Mouse (Mus musculus): ENCODE results near the gene Map6. TPM values are rescaled to one million over a fixed set of nuclear protein-coding genes. Genes with fewer than 3 reads are reported as not detected.
"Not testable (repeated sequence)": the region's sequence is repeated elsewhere in the genome, so short reads cannot be mapped to it uniquely, and the experiment has no call there.

The Map6 gene
- polyA plus RNA-seq, 1 experiment from 2014 or later, result 2.0 TPM

DNA sequence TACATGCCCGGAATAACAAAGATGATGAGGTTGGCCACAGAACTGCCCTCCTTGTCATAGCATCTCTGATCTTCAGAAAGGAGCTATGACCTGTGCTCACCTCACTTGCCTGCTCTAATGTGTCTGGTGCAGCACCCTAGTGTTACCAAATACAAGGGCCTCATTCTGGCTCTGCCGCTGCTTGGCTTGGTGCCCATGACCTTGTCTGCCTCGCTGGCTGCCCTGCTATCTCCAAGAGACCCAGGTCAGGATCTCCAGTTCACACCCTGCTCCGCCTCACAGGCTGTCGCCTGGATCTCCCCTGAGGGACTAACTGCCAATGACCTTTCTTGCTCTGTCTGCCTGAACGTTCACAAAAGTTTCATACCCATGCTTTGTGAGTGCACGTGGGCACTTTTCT, 90.0 kb downstream of the Map6 start:
- Histone ChIP-seq H3K27ac (ENCODE audit: low read depth, low read length) (peak overlapping the region; percentile 100), H3K36me3 (ENCODE audit: control insufficient read depth, insufficient read depth, low read length) (no peaks in the 10 kb centered on the region), H3K4me2 (peak overlapping the region; percentile 64; the same call in 1 of the 2 replicates), H3K4me1 (ENCODE audit: control insufficient read depth, insufficient read depth, low read length) (peaks cover 64% of the 10 kb centered on the region), H3K27me3 (ENCODE audit: control insufficient read depth, insufficient read depth, low read length) (no peaks in the 10 kb centered on the region), H3K4me3 (ENCODE audit: low read depth, low read length) (no peak overlapping the region), H3K9me3 (replicated peaks; ENCODE audit: control insufficient read depth, low read length) (no peaks in the 10 kb centered on the region), H3K9ac (ENCODE audit: low read depth, low read length) (peak overlapping the region; percentile 64; the same call in 1 of the 2 replicates)
- 36% methylated on average over 7 of the region's 7 CpGs for WGBS (ENCODE audit: insufficient replicate concordance)
- no peak for ATAC-seq (replicated peaks; ENCODE audit: insufficient number of reproducible peaks, low FRiP score, low TSS enrichment)

DNA sequence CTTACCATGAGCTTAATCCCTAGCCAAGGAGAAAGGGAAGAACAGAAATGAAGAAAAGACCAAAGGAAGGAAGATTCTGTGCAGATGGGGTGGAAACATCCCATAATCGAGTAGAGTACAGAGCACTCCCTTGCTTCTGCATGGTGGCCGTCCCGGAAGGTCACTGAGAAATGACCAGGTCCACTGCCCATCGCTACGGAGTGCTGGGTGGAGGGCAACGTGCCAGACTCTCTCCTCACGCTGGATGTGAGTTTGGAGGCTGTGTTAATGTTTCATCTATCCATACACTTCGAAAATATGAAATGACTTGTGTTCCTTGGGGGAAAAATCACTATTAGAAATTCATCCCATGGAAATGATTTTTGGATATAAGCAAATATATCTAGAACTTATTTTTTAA, 91.1 kb downstream of the Map6 start:
- Histone ChIP-seq H3K9ac (ENCODE audit: low read depth, low read length) (no peak overlapping the region), H3K36me3 (ENCODE audit: control insufficient read depth, insufficient read depth, low read length) (no peaks in the 10 kb centered on the region), H3K27ac (ENCODE audit: low read depth, low read length) (no peak overlapping the region), H3K4me2 (no peak overlapping the region), H3K9me3 (replicated peaks; ENCODE audit: control insufficient read depth, low read length) (no peaks in the 10 kb centered on the region), H3K4me3 (ENCODE audit: low read depth, low read length) (no peak overlapping the region), H3K4me1 (ENCODE audit: control insufficient read depth, insufficient read depth, low read length) (peaks cover 61% of the 10 kb centered on the region), H3K27me3 (ENCODE audit: control insufficient read depth, insufficient read depth, low read length) (no peaks in the 10 kb centered on the region)
- 86% methylated on average over 8 of the region's 8 CpGs for WGBS (ENCODE audit: insufficient replicate concordance)
- no peak for ATAC-seq (replicated peaks; ENCODE audit: insufficient number of reproducible peaks, low FRiP score, low TSS enrichment)

DNA sequence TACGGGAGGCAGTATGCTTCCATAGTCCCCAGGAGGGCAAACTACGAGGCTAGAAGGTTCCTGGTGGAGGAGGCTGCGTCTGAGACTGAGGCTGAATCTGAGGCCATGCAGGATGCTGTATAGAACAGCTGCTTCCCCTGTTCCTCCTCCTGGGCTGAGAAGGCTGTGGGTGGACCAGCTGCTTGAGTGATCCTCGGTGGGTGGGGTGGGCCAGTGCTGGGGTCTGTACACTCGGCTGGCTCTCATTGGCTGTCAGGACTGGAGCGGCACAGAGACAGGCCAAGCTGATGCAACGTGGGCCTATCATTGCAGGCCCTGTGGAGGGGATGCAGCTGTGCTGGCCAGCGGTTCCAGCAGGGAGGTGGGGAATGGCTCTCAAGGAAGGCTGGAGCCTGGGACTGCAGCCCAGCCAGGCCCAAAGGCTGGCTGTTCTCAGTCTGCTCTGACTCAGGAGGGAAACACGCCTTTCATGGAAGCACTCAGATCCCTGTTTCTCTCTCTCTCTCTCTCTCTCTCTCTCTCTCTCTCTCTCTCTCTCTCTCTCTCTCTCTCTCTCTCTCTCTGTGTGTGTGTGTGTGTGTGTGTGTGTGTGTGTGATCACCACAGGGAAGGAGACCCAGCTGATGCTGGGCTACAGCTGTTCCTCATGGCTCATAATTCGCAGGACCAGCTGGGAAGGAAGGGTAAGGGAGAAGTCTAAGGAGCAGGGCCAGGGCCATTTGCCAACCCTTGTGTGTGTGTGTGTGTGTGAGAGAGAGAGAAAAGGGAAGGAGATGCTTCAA, 93.0 kb downstream of the Map6 start:
- peak overlapping the region; percentile 32; the same call in 1 of the 2 replicates for H3K4me2 ChIP-seq
- H3K27ac ChIP-seq (ENCODE audit: low read depth, low read length), result peak overlapping the region; percentile 92
- peaks cover 45% of the 10 kb centered on the region for H3K4me1 ChIP-seq (ENCODE audit: control insufficient read depth, insufficient read depth, low read length)
- ATAC-seq (replicated peaks; ENCODE audit: insufficient number of reproducible peaks, low FRiP score, low TSS enrichment), result peak; percentile 88
- WGBS (ENCODE audit: insufficient replicate concordance), result 15% methylated on average over 10 of the region's 10 CpGs
- H3K4me3 ChIP-seq (ENCODE audit: low read depth, low read length), result no peak overlapping the region
- H3K9me3 ChIP-seq (replicated peaks; ENCODE audit: control insufficient read depth, low read length), result no peaks in the 10 kb centered on the region
- H3K9ac ChIP-seq (ENCODE audit: low read depth, low read length), result peak overlapping the region; percentile 64
- no peaks in the 10 kb centered on the region for H3K36me3 ChIP-seq (ENCODE audit: control insufficient read depth, insufficient read depth, low read length)
- no peaks in the 10 kb centered on the region for H3K27me3 ChIP-seq (ENCODE audit: control insufficient read depth, insufficient read depth, low read length)

DNA sequence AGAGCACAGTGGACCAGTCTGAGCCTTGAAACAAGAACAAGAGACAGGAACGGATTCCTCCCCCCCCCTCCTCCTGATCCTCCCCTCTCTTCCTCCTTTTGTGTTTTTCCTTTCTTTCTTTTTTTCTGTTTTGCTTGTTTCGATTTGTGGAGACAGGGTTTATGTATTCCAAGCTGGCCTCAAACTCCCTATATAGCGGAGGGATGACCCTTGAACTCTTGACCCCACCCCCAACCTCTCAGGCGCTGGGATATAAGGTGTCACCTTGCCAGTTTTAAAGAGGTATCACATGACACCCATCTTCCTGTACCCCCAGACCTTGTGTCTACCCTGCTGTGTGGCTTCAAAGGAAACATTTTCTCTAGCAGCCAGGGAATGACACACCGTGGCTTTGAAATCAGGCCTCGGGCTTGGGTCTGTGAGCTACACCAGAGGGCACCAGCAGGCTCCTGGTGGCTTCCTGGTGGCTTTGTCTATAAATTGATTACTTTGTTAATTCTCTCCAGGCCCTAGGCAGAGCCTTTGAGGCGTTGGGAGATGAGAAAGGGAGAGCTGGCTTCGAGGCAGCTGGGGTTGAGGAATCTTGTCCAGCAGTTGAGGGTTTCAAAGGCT, 93.7 kb downstream of the Map6 start:
- H3K4me1 ChIP-seq (ENCODE audit: control insufficient read depth, insufficient read depth, low read length), result peaks cover 39% of the 10 kb centered on the region
- no peaks in the 10 kb centered on the region for H3K9me3 ChIP-seq (replicated peaks; ENCODE audit: control insufficient read depth, low read length)
- ATAC-seq (replicated peaks; ENCODE audit: insufficient number of reproducible peaks, low FRiP score, low TSS enrichment), result no peak
- H3K36me3 ChIP-seq (ENCODE audit: control insufficient read depth, insufficient read depth, low read length), result no peaks in the 10 kb centered on the region
- peak overlapping the region; percentile 32; the same call in 1 of the 2 replicates for H3K4me2 ChIP-seq
- peak overlapping the region; percentile 92 for H3K27ac ChIP-seq (ENCODE audit: low read depth, low read length)
- H3K27me3 ChIP-seq (ENCODE audit: control insufficient read depth, insufficient read depth, low read length), result no peaks in the 10 kb centered on the region
- WGBS (ENCODE audit: insufficient replicate concordance), result 32% methylated on average over 8 of the region's 8 CpGs
- H3K9ac ChIP-seq (ENCODE audit: low read depth, low read length), result peak overlapping the region; percentile 58
- no peak overlapping the region for H3K4me3 ChIP-seq (ENCODE audit: low read depth, low read length)

DNA sequence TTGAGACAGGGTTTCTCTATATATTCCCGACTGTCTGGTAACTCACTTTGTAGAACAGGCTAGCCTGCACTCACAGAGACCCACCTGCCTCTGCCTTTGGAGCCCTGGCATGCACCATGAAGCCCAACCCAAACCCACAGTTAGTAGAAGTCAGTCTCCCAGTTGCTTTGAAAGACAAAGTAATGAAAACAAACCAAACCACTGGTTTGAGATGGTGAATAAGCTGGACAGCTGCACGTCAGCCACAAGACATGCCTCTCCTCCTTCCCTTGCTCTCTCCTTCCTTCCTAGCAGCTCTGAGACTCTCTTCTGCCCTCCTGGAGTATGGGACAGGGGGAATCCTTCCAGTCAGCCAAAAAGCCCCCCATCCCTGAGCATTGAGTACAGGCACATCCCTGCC, 94.9 kb downstream of the Map6 start:
- Histone ChIP-seq H3K4me3 (ENCODE audit: low read depth, low read length) (no peak overlapping the region), H3K9me3 (replicated peaks; ENCODE audit: control insufficient read depth, low read length) (no peaks in the 10 kb centered on the region), H3K9ac (ENCODE audit: low read depth, low read length) (no peak overlapping the region), H3K27ac (ENCODE audit: low read depth, low read length) (no peak overlapping the region), H3K36me3 (ENCODE audit: control insufficient read depth, insufficient read depth, low read length) (no peaks in the 10 kb centered on the region), H3K27me3 (ENCODE audit: control insufficient read depth, insufficient read depth, low read length) (no peaks in the 10 kb centered on the region), H3K4me1 (ENCODE audit: control insufficient read depth, insufficient read depth, low read length) (peaks cover 26% of the 10 kb centered on the region), H3K4me2 (no peak overlapping the region)
- 82% methylated on average over 2 of the region's 2 CpGs for WGBS (ENCODE audit: insufficient replicate concordance)
- no peak for ATAC-seq (replicated peaks; ENCODE audit: insufficient number of reproducible peaks, low FRiP score, low TSS enrichment)

DNA sequence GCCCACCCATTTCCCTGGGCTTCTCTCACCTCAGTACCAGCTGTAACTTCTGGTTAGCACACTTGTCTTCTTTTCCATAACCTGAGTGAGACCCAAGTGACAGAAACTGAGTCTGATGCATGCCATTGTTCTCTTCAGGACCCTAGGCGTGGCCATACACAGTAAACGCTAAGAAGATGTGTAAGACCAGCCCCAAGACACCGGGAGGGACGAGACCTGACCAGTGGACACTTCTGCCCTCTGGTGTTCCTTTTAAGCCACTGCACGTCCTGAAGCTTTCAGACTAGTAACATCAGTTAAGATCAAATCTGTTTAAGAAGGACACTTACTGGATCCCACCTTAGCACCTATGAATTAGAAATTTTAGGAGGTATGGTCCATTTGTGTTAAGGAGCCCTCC, 97.8 kb downstream of the Map6 start:
- Histone ChIP-seq H3K27ac (ENCODE audit: low read depth, low read length) (no peak overlapping the region), H3K4me1 (ENCODE audit: control insufficient read depth, insufficient read depth, low read length) (peaks cover 12% of the 10 kb centered on the region), H3K27me3 (ENCODE audit: control insufficient read depth, insufficient read depth, low read length) (no peaks in the 10 kb centered on the region), H3K9me3 (replicated peaks; ENCODE audit: control insufficient read depth, low read length) (no peaks in the 10 kb centered on the region), H3K36me3 (ENCODE audit: control insufficient read depth, insufficient read depth, low read length) (no peaks in the 10 kb centered on the region), H3K4me2 (no peak overlapping the region), H3K4me3 (ENCODE audit: low read depth, low read length) (no peak overlapping the region), H3K9ac (ENCODE audit: low read depth, low read length) (no peak overlapping the region)
- 4% methylated on average over 5 of the region's 5 CpGs for WGBS (ENCODE audit: insufficient replicate concordance)
- no peak for ATAC-seq (replicated peaks; ENCODE audit: insufficient number of reproducible peaks, low FRiP score, low TSS enrichment)

DNA sequence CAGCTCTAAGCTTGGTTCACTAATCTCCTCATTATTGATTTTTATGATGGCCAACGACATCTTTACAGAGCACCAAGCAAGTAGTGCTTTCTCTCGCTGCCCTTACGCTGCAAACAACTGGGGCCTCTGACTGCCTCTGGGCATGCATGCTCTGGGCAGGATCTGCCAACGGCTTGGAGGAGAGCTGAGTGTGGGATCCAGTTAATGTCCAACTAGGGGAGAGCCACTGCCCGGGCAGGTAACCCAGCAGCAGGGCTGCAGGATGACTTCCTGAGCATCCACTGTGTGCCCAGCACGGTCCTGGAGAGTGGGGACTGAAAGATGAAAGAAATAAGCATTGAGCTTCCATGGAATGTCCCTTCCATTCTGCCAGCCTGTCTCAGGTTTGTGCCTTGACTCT, 99.5 kb downstream of the Map6 start:
- Histone ChIP-seq H3K4me2 (no peak overlapping the region), H3K27me3 (ENCODE audit: control insufficient read depth, insufficient read depth, low read length) (no peaks in the 10 kb centered on the region), H3K9me3 (replicated peaks; ENCODE audit: control insufficient read depth, low read length) (no peaks in the 10 kb centered on the region), H3K9ac (ENCODE audit: low read depth, low read length) (no peak overlapping the region), H3K4me3 (ENCODE audit: low read depth, low read length) (no peak overlapping the region), H3K36me3 (ENCODE audit: control insufficient read depth, insufficient read depth, low read length) (no peaks in the 10 kb centered on the region), H3K4me1 (ENCODE audit: control insufficient read depth, insufficient read depth, low read length) (0 out of 2 replicates have a peak, but pooled peaks cover 2% of the 10 kb centered on the region), H3K27ac (ENCODE audit: low read depth, low read length) (no peak overlapping the region)
- WGBS (ENCODE audit: insufficient replicate concordance), result 63% methylated on average over 6 of the region's 6 CpGs
- ATAC-seq (replicated peaks; ENCODE audit: insufficient number of reproducible peaks, low FRiP score, low TSS enrichment), result no peak

DNA sequence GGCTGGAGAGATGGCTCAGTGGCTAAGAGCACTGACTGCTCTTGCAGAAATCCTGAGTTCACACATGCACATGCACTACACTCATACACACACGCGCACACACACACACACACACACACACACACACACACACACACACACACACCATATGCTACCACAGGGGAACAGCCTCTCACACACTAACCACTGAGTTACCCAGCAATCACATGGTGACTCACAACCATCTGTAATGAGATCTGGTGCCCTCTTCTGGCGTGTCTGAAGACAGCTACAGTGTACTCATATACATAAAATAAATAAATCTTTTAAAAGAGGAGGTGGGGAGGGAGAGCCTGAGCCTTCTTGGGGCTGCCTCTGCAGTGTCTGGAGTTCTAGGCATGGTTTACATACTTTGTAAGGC, 107.1 kb downstream of the Map6 start:
- not testable (repeated sequence) for H3K4me1 ChIP-seq (ENCODE audit: control insufficient read depth, insufficient read depth, low read length); H3K9ac ChIP-seq (ENCODE audit: low read depth, low read length); H3K4me2 ChIP-seq; H3K27me3 ChIP-seq (ENCODE audit: control insufficient read depth, insufficient read depth, low read length); ATAC-seq (replicated peaks; ENCODE audit: insufficient number of reproducible peaks, low FRiP score, low TSS enrichment); H3K4me3 ChIP-seq (ENCODE audit: low read depth, low read length); H3K9me3 ChIP-seq (replicated peaks; ENCODE audit: control insufficient read depth, low read length); H3K36me3 ChIP-seq (ENCODE audit: control insufficient read depth, insufficient read depth, low read length); H3K27ac ChIP-seq (ENCODE audit: low read depth, low read length)
- 58% methylated on average over 3 of the region's 3 CpGs for WGBS (ENCODE audit: insufficient replicate concordance)
